Mouse (Mus musculus) liver, embryonic 14.5 days (tissue): ENCODE data around the gene Sash1. TPM values are rescaled to one million over a fixed set of nuclear protein-coding genes. Genes with fewer than 3 reads are reported as not detected.

Source experiments
- ATAC-seq: fragments of 200-750 bp; cut with Nextera tagmentation; 2 replicates; pipeline ENCODE4 v1.8.0; 2017; ENCODE audit warnings: moderate number of reproducible peaks, mild to moderate bottlenecking, moderate library complexity; ENCODE audit not compliant: insufficient read depth
- DNase-seq, 3 experiments: peaks; one replicate each; pipeline ENCODE4 v3.0.0-alpha.2; 2012 to 2013; ENCODE audit warnings: low read depth in 3 of 3, low spot score in 3 of 3
- H3K27ac ChIP-seq: fragments of 300-500 bp; sonication (generic); 2 replicates; pipeline ENCODE4 v1.5.1; 2014; ENCODE audit warnings: moderate library complexity, mild to moderate bottlenecking, control low read depth, inconsistent platforms
- H3K27me3 ChIP-seq: fragments of 300-500 bp; sonication (generic); 2 replicates; pipeline ENCODE4 v1.6.1; 2014; ENCODE audit warnings: mild to moderate bottlenecking, low read length, moderate library complexity; ENCODE audit not compliant: control insufficient read depth, insufficient read depth
- H3K36me3 ChIP-seq: fragments of 300-500 bp; sonication (generic); replicated peaks from 2 replicates; pipeline ENCODE4 v1.6.1; 2014; ENCODE audit warnings: low read depth; ENCODE audit not compliant: control insufficient read depth, insufficient read depth
- H3K4me1 ChIP-seq, 2 experiments: fragments of 200-500 bp in 1 of 2; fragments of 300-500 bp in 1 of 2; sonication (generic) in 1 of 2; replicated peaks; 2 replicates each; pipeline ENCODE4 v1.6.1; 2012 to 2014; ENCODE audit warnings: antibody characterized with exemption in 1 of 2, inconsistent platforms in 1 of 2, low read length in 1 of 2; ENCODE audit not compliant: control insufficient read depth in 2 of 2, insufficient read depth in 2 of 2
- H3K4me2 ChIP-seq: fragments of 300-500 bp; sonication (generic); 2 replicates; pipeline ENCODE4 v1.6.1; 2014; ENCODE audit warnings: low read depth, mild to moderate bottlenecking, control low read depth, moderate library complexity
- H3K4me3 ChIP-seq, 2 experiments: fragments of 200-500 bp in 1 of 2; fragments of 300-500 bp in 1 of 2; sonication (generic) in 1 of 2; 2 replicates each; pipeline ENCODE4 v1.5.1; 2012 to 2014; ENCODE audit warnings: low read depth in 2 of 2, low read length in 2 of 2, mild to moderate bottlenecking in 2 of 2, control low read depth in 1 of 2, inconsistent platforms in 1 of 2, moderate library complexity in 1 of 2; ENCODE audit not compliant: insufficient read depth in 1 of 2
- H3K9ac ChIP-seq: fragments of 300-500 bp; sonication (generic); replicated peaks from 2 replicates; pipeline ENCODE4 v1.6.1; 2014; ENCODE audit warnings: mild to moderate bottlenecking, control low read depth, moderate library complexity
- H3K9me3 ChIP-seq: fragments of 300-500 bp; sonication (generic); 2 replicates; pipeline ENCODE4 v1.6.1; 2016; ENCODE audit warnings: low read length, mixed read lengths; ENCODE audit not compliant: control insufficient read depth
- CTCF ChIP-seq: IDR thresholded peaks from 2 replicates; pipeline ENCODE4 v1.5.1; 2016; ENCODE audit warnings: antibody characterized with exemption, low read depth, control low read depth
- EP300 ChIP-seq: IDR thresholded peaks from 2 replicates; pipeline ENCODE4 v1.6.1; 2016; ENCODE audit warnings: antibody characterized with exemption, low read depth
- WGBS: fragments of 180-500 bp; shearing (Covaris S2); extraction: QIAGEN DNeasy Blood & Tissue Kit; methylation state at CpG from one replicate; pipeline ENCODE4 v1.1.7; 2014; ENCODE audit not compliant: insufficient replicate concordance; 5-methylcytosine and 5-hydroxymethylcytosine counted together
- polyA plus RNA-seq, 2 experiments: library from polyadenylated mRNA; depleted of rRNA in 1 of 2; stranded (reverse) in 1 of 2; unstranded in 1 of 2; fragments of >200 nt; fragmentation: Nextera tagmentation in 1 of 2; extraction: Ambion mirVana in 1 of 2; gene quantifications; 2 replicates each; pipeline versions ENCODE4 v1.2.1 to v1.2.3; 2012 to 2014

The Sash1 gene
- polyA plus RNA-seq, 2 experiments: 0.32 to 1.4 TPM

DNA sequence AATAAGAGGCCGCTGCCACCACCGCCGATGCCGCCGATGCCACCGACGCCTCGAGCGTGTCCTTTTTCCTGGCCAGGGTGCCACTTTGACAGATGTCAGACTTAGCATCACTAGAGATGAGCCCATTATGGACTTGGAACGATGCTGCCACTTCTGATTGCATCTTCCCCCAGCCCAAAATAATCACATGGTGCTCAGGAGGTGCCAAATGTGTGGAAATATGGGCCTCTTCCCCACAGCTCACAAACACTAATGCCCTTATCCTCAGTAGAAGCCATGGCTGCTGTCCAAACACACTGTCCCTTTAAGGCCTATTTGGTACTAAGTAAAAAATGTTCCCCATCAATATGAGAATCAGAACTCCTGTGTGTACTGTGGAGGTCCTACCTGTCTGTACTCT is 39.6 kb downstream of the Sash1 start:
- H3K27ac ChIP-seq: no peak overlapping the region
- DNase-seq (no peak), ATAC-seq (no peak)
- no peak overlapping the region for H3K9ac ChIP-seq
- H3K36me3 ChIP-seq: no peaks in the 10 kb centered on the region
- H3K27me3 ChIP-seq: no peaks in the 10 kb centered on the region
- no peaks in the 10 kb centered on the region for H3K4me1 ChIP-seq
- no peak for TF ChIP-seq EP300
- no peak for TF ChIP-seq CTCF
- no peak overlapping the region for H3K4me3 ChIP-seq
- WGBS: 88% methylated on average over 10 of the region's 10 CpGs
- no peaks in the 10 kb centered on the region for H3K9me3 ChIP-seq
- H3K4me2 ChIP-seq: no peak overlapping the region

DNA sequence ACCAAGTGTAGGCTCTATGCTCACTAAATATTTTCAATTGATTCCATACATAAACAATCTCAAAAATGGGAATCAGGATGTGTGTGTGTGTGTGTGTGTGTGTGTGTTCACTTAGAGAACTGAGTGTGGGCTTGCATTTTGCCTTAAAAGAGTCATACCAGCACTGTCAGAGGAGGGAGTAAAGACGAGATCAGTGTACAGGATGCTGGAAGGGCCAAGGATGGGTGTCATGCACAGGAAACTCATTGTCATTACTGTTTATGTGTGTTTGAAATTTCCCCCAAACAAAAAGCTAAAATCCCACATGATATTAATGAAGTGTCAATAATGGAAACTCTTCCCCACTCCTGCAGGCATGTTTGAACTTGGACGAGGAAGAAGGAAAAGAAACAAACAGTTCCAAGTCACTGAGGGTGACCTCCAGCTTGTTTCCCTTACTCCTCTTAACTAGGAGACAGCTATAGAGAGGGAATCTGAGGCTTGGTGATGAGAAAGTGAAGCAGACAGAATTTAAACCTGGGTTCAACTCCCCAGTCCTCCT is 40.6 kb downstream of the Sash1 start:
- H3K36me3 ChIP-seq: no peaks in the 10 kb centered on the region

DNA sequence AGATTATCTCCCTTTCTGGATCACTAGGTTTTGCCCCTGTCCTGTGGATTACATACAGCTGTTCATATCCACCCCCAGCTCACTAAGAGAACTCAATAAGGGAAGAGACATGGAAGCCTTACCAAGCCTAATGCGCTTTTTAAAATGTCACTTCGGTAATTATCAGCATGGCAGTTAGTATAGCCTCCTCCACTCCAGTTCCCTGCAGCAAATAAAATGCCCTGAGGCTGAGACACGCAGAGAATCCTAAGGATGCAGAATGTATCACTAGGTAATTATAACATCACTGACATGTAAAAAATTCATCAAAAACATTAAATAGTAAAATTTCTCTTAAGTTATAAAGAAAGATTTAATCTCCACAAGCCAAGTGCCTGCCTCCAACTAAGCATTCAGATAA is 45.9 kb downstream of the Sash1 start:
- Histone ChIP-seq H3K27me3 (no peaks in the 10 kb centered on the region), H3K9me3 (no peaks in the 10 kb centered on the region), H3K4me2 (no peak overlapping the region), H3K4me1 (no peaks in the 10 kb centered on the region), H3K27ac (no peak overlapping the region), H3K9ac (no peak overlapping the region), H3K36me3 (no peaks in the 10 kb centered on the region), H3K4me3 (no peak overlapping the region)
- 71% methylated on average over 3 of the region's 3 CpGs for whole genome bisulfite sequencing
- DNase-seq (no peak), ATAC-seq (no peak)
- no peak for TF ChIP-seq CTCF
- no peak for TF ChIP-seq EP300

More for the DNA sequence above, 40.6 kb downstream of the Sash1 start:
- Histone ChIP-seq H3K4me3 (no peak overlapping the region), H3K9ac (no peak overlapping the region), H3K27me3 (no peaks in the 10 kb centered on the region), H3K9me3 (no peaks in the 10 kb centered on the region), H3K27ac (no peak overlapping the region), H3K4me2 (no peak overlapping the region), H3K4me1 (no peaks in the 10 kb centered on the region)
- no peak for TF ChIP-seq CTCF
- no peak for TF ChIP-seq EP300
- 46% methylated on average over 2 of the region's 2 CpGs for WGBS
- ATAC-seq (no peak), DNase-seq (no peak)

DNA sequence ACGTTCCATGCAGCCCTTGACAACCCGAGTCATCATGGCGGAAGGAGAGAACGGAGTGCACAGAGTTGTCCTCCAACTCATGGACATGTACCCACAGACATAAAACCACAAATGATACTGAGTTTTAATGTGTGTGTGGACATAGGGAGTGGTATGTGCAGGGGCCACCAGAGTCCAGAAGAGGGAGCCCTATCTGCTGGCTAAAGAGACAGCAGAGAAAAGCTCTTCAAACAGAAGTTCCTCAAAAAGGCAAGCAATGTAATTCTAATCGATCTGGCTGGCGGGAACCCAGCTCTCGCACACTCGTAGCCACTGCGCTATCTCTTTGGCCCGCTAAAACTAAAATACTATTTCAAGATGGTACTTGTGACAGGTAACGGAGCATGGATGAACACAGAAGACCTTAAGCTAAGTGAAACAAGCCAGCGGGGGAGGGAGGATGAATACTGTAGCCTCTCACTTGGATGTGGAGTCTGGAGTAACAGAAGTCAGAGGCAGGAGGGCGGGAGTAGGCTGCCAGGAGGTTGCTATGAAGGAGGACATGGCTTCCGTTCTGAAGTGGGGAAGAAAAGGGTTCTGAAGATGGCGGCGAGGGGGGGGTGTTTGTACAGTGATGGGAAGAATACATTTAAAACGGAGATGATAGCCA is 51.9 kb downstream of the Sash1 start:
- Histone ChIP-seq H3K4me1 (peaks cover 0 to 4% of the 10 kb centered on the region in 2 experiments; a peak in 1 of 4 replicates), H3K36me3 (no peaks in the 10 kb centered on the region), H3K9ac (no peak overlapping the region), H3K4me2 (no peak overlapping the region), H3K27ac (no peak overlapping the region), H3K9me3 (no peaks in the 10 kb centered on the region), H3K4me3 (no peak overlapping the region), H3K27me3 (no peaks in the 10 kb centered on the region)
- TF ChIP-seq CTCF (peak; percentile 40), EP300 (no peak)
- no peak for DNase-seq
- 54% methylated on average over 17 of the region's 17 CpGs for WGBS
- ATAC-seq: no peak

DNA sequence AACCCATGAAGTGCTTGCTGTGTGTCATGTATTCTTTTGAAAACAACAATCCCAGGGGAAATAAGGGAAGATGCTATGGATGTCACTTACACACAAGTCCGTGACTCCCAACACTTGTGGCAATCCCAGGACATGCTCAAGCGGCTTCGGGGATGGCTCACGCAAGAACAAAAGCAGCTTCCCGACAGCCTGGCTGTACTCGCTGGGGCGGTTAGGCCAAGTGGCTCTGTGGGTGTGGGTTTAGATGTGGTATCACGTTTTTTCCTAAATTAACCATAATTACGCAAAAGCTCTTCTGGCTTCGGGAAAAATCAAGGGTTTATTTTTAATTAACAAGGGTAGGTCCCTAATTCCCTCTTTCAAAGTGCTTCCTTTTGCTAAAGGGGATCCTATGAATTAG is 59.6 kb downstream of the Sash1 start:
- Histone ChIP-seq H3K9me3 (no peaks in the 10 kb centered on the region), H3K4me1 (no peaks in the 10 kb centered on the region; a peak in 1 of 4 replicates), H3K4me3 (no peak overlapping the region), H3K9ac (no peak overlapping the region), H3K27me3 (no peaks in the 10 kb centered on the region), H3K27ac (no peak overlapping the region), H3K4me2 (no peak overlapping the region), H3K36me3 (no peaks in the 10 kb centered on the region)
- DNase-seq (no peak), ATAC-seq (no peak)
- WGBS: 78% methylated on average over 10 of the region's 10 CpGs
- TF ChIP-seq EP300 (no peak), CTCF (no peak)
